In the genomic region with DNA sequence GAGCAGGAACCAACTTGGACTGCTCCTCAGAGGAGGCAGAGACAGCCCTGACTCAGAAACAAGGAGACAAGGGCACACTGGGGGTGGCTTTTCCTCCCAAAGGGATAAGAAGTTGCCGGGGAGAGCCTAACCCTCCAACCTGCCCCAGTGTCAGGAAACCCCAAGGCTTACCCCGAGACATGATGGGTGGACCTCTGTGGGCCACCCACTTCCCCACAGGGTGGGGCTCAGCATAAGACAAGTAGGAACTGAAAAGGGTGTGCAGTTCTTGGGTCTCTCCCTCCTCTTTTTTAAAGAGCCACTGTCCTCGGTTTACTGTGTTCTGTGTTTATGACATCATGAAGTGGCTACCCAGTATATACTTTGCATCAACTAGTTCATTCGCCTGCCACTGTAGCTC, we compare ENCODE assay signal across 9 mouse cellular contexts. TPM values are rescaled to one million over a fixed set of nuclear protein-coding genes. Genes with fewer than 3 reads are reported as not detected.
A peak's percentile ranks its signal among the peaks of the same experiment; 100 is the strongest.
DNase-seq lines count a peak whose midpoint lies in the region; ATAC-seq and TF ChIP-seq lines count a peak whose summit lies in the region.
"Had no signal": no experiment of that assay in that cellular context is flagged by ENCODE, and none has a peak within 500 bp of the region (broad histone marks: within the 10 kb centered on the region; RNA-seq: fewer than 3 reads in every experiment).

No protein-coding gene starts in this region.

- 89% methylated on average over 4 of the region's 4 CpGs for WGBS in embryonic facial prominence, embryonic 10.5 days
- WGBS in liver, postnatal 0 days (ENCODE audit: insufficient replicate concordance), result 37% methylated on average over 4 of the region's 4 CpGs
- 77% methylated on average over 4 of the region's 4 CpGs for WGBS in kidney, adult 2 months

- peak overlapping the region; percentile 44 for H3K4me2 ChIP-seq in liver, postnatal 0 days (ENCODE audit: low read depth, low read length)

- TF ChIP-seq POLR2A in kidney, adult 2 months (IDR thresholded peaks at IDR 0.05; ENCODE audit: low read depth, low read length), result no peak

- H3K4me3 ChIP-seq in embryonic facial prominence, embryonic 10.5 days, result no peak overlapping the region
- H3K4me3 ChIP-seq in liver, postnatal 0 days (ENCODE audit: low read depth, low read length), result no peak overlapping the region
- no peak overlapping the region for H3K4me3 ChIP-seq in kidney, adult 2 months (ENCODE audit: insufficient read depth, low read depth, low read length)

- 0 out of 2 replicates have a peak overlapping the region, but pooled peaks have one; percentile 46 for H3K27ac ChIP-seq in embryonic facial prominence, embryonic 10.5 days (replicated peaks)
- peak overlapping the region; percentile 75; the same call in 1 of the 2 replicates for H3K27ac ChIP-seq in liver, postnatal 0 days (ENCODE audit: low read depth)
- no peak overlapping the region; the same call in 1 of the 2 replicates for H3K27ac ChIP-seq in kidney, adult 2 months (ENCODE audit: insufficient read depth, low read depth, low read length)

- no peak for TF ChIP-seq CTCF in liver, postnatal 0 days (IDR thresholded peaks at IDR 0.05; ENCODE audit: low read depth)
- TF ChIP-seq CTCF in kidney, adult 2 months (conservative IDR thresholded peaks at IDR 0.05; ENCODE audit: insufficient read depth, insufficient read length, low read depth, low read length), result no peak

- H3K4me1 ChIP-seq in embryonic facial prominence, embryonic 10.5 days, result peaks cover 33% of the 10 kb centered on the region
- peaks cover 37% of the 10 kb centered on the region for H3K4me1 ChIP-seq in liver, postnatal 0 days (ENCODE audit: insufficient read depth)
- peaks cover 13% of the 10 kb centered on the region; the same call in 1 of the 2 replicates for H3K4me1 ChIP-seq in kidney, adult 2 months (ENCODE audit: control insufficient read depth, insufficient read depth, low read length)

- no peaks in the 10 kb centered on the region for H3K9me3 ChIP-seq in embryonic facial prominence, embryonic 10.5 days
- no peaks in the 10 kb centered on the region for H3K9me3 ChIP-seq in liver, postnatal 0 days (ENCODE audit: low read length)

- no peak for TF ChIP-seq EP300 in liver, postnatal 0 days (IDR thresholded peaks at IDR 0.05; ENCODE audit: low read depth)

- peaks cover 95% of the 10 kb centered on the region for H3K36me3 ChIP-seq in embryonic facial prominence, embryonic 10.5 days (replicated peaks)
- H3K36me3 ChIP-seq in liver, postnatal 0 days (replicated peaks; ENCODE audit: insufficient read depth, low read length), result peaks cover 10% of the 10 kb centered on the region; the same call in 1 of the 2 replicates
- H3K36me3 ChIP-seq in kidney, adult 2 months (ENCODE audit: control insufficient read depth, insufficient read depth, low read length), result no peaks in the 10 kb centered on the region

- 0 out of 2 replicates have a peak overlapping the region, but pooled peaks have one; percentile 2 for H3K9ac ChIP-seq in liver, postnatal 0 days (replicated peaks)

- no peaks in the 10 kb centered on the region for H3K27me3 ChIP-seq in embryonic facial prominence, embryonic 10.5 days (replicated peaks; ENCODE audit: low read depth, poor library complexity, severe bottlenecking)
- no peaks in the 10 kb centered on the region for H3K27me3 ChIP-seq in liver, postnatal 0 days (ENCODE audit: insufficient read depth, low read length)
- no peaks in the 10 kb centered on the region for H3K27me3 ChIP-seq in kidney, adult 2 months (replicated peaks; ENCODE audit: control insufficient read depth, insufficient read depth, low read length)

- DNase-seq in lung, adult 18-20 months, result peak; percentile 35 to 40
- DNase-seq in lung, postnatal 14 days, result no peak
- no peak for DNase-seq in embryonic facial prominence, embryonic 10.5 days (ENCODE audit: low spot score)
- no peak for DNase-seq in liver, postnatal 0 days
- peak; percentile 11 to 21 for DNase-seq in spleen, postnatal 14 days (ENCODE audit: low spot score in 2 of 2)
- no peak for DNase-seq in kidney, postnatal 10 days
- DNase-seq in right cerebral cortex, postnatal 4 days, result no peak
- DNase-seq in kidney, adult 2 months, result no peak
- DNase-seq: kidney, postnatal 36 days had no signal

- ATAC-seq in liver, postnatal 0 days, result peak; percentile 44; the same call in 1 of the 2 replicates

RNA-seq across cellular contexts. Expression of a gene that starts 53.8 kb away (rescaled TPM):
- polyA plus RNA-seq in embryonic facial prominence, embryonic 10.5 days (2016; fragmentation: Nextera tagmentation; extraction: Ambion mirVana), result 115 and 119 TPM in 2 replicates
- 41.2 and 41.9 TPM in 2 replicates for polyA plus RNA-seq in liver, postnatal 0 days (2015; fragmentation: Nextera tagmentation; extraction: Ambion mirVana)
- 125 and 126 TPM in 2 replicates for polyA plus RNA-seq in kidney, adult 2 months (2012; rRNA removed)

RNA-seq across cellular contexts. Expression of a gene that starts 53.9 kb away (rescaled TPM):
- 1.3 and 1.8 TPM in 2 replicates for polyA plus RNA-seq in embryonic facial prominence, embryonic 10.5 days (2016; fragmentation: Nextera tagmentation; extraction: Ambion mirVana)
- polyA plus RNA-seq in liver, postnatal 0 days (2015; fragmentation: Nextera tagmentation; extraction: Ambion mirVana), result 1.7 and 2.0 TPM in 2 replicates
- 0.23 and 0.27 TPM in 2 replicates for polyA plus RNA-seq in kidney, adult 2 months (2012; rRNA removed)

RNA-seq across cellular contexts. Expression of a gene that starts 59.2 kb away (rescaled TPM):
- polyA plus RNA-seq in embryonic facial prominence, embryonic 10.5 days (2016; fragmentation: Nextera tagmentation; extraction: Ambion mirVana), result 294 and 297 TPM in 2 replicates
- polyA plus RNA-seq in liver, postnatal 0 days (2015; fragmentation: Nextera tagmentation; extraction: Ambion mirVana), result 12.1 and 12.2 TPM in 2 replicates
- polyA plus RNA-seq in kidney, adult 2 months (2012; rRNA removed), result 46.0 and 50.7 TPM in 2 replicates

Comparison
In these comparisons a context has a peak if more than half of its experiments do, and no peak if none do; other contexts are left out.
1. DNase-seq: peak in lung, adult 18-20 months (2 of 2) and spleen, postnatal 14 days (2 of 2); none in lung, postnatal 14 days (single experiment), embryonic facial prominence, embryonic 10.5 days (single experiment), liver, postnatal 0 days (single experiment), kidney, postnatal 10 days (single experiment), right cerebral cortex, postnatal 4 days (single experiment) and kidney, adult 2 months (single experiment).